Mouse (Mus musculus) splenic B cell, adult 2 months (primary cell): ENCODE data around the gene Mon1a.

Source experiments
- DNase-seq: peaks from one replicate; pipeline ENCODE4 v3.0.0-alpha.2; 2011; ENCODE audit warnings: low read depth, low spot score
- H3K27me3 ChIP-seq: 2 replicates; pipeline ENCODE4 v1.6.1; 2012; ENCODE audit warnings: mild to moderate bottlenecking, low read length, moderate library complexity, mixed read lengths; ENCODE audit not compliant: control insufficient read depth, poor library complexity, insufficient read depth, severe bottlenecking
- H3K36me3 ChIP-seq: 2 replicates; pipeline ENCODE4 v1.6.1; 2012; ENCODE audit warnings: mild to moderate bottlenecking, low read length, moderate library complexity, mixed read lengths; ENCODE audit not compliant: control insufficient read depth, poor library complexity, insufficient read depth, severe bottlenecking

The Mon1a gene

GRCm38 (mm10) chr9:107923956-107924355 lies 36.0 kb downstream of the Mon1a start:
- DNase-seq: no peak
- H3K36me3 ChIP-seq: no peaks in the 10 kb centered on the region

GRCm38 (mm10) chr9:107925251-107925650 lies 37.3 kb downstream of the Mon1a start:
- Histone ChIP-seq H3K27me3 (no peaks in the 10 kb centered on the region), H3K36me3 (no peaks in the 10 kb centered on the region)
- DNase-seq: no peak

More at GRCm38 (mm10) chr9:107923956-107924355, 36.0 kb downstream of the Mon1a start:
- H3K27me3 ChIP-seq: no peaks in the 10 kb centered on the region

DNA sequence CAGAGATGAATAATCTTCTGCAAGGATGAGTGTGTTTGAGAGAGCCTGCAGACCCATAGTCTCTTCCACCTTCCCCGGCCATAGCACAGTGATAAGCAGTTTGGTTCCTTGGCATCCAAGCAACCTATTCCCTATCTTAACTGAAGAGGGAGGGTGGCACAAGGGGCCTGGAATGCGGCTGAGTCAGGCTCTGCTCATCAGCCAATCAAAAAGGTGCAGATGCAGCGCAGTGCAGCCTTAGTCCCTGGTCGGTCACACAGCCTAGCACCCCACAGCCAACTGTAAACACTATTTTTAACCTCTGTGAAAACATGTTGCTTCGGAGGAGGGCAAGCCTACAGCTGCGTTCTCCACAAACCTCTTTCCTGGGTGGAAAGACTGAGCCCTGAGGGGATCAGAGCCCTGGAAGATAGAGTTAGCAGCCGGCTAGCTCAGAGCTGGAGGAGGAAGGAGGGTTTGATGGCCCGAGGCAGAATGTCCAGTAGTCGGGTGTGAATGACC lies 39.0 kb downstream of the Mon1a start:
- Histone ChIP-seq H3K27me3 (no peaks in the 10 kb centered on the region), H3K36me3 (no peaks in the 10 kb centered on the region)
- DNase-seq: no peak

DNA sequence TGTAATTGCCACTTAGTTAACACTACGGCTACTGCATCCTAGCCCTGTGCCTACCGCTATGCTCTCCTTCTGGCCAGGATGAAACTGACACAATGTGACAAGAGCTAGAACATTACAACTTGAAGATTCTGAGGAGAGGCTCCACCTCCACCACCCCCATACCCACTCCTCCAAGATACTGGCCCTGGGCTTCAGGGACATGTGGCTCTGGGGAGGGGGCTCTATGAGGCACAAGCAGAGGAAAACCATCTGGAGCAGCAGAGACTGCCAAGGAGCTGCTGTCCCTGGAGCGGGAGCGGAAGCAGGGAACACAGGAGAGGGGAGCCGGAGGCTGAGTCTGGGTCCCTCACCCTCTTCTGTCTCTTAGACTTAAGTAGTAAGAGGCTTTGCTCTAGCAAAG lies 39.8 kb downstream of the Mon1a start:
- DNase-seq: no peak
- Histone ChIP-seq H3K27me3 (no peaks in the 10 kb centered on the region), H3K36me3 (no peaks in the 10 kb centered on the region)

DNA sequence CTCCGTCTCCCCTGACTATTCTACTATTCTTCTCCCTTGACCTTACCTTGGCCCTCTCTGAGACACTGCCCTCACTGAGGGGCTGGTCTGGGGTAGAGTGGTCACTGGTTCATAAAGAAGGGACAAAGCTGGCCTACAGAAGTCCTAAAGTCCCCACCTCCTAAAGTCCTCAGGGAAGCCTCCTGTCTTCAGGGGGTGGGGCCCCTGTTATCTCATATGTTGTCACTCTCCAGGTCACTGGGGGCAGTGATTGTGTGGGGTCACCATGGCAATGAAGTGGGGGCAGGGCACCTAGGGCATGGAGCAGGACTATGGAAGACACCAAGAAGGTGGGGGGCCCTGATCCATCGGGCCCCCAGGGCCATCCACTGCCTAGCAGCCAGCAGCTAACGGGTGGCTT lies 40.2 kb downstream of the Mon1a start, which contains the start of gene Actl11:
Actl11 (plus strand) TSS at position 301 of the 400 bp plus-strand sequence.
- no peaks in the 10 kb centered on the region for H3K36me3 ChIP-seq
- no peaks in the 10 kb centered on the region for H3K27me3 ChIP-seq
- DNase-seq: no peak

- Histone ChIP-seq H3K27me3 (no peaks in the 10 kb centered on the region), H3K36me3 (no peaks in the 10 kb centered on the region)
- no peak for DNase-seq
Measured at GRCm38 (mm10) chr9:107932221-107932620, 44.3 kb downstream of the Mon1a start.

- H3K27me3 ChIP-seq: no peaks in the 10 kb centered on the region
- DNase-seq: peak; percentile 22
- H3K36me3 ChIP-seq: no peaks in the 10 kb centered on the region
Measured at GRCm38 (mm10) chr9:107934146-107934545, 46.2 kb downstream of the Mon1a start.

GRCm38 (mm10) chr9:107935374-107935773 lies 47.4 kb downstream of the Mon1a start, which contains the start of gene Camkv:
Gene Camkv, plus strand, starts transcription at chr9:107935674.
- no peak for DNase-seq
- no peaks in the 10 kb centered on the region for H3K36me3 ChIP-seq
- H3K27me3 ChIP-seq: no peaks in the 10 kb centered on the region

- no peaks in the 10 kb centered on the region for H3K36me3 ChIP-seq
- H3K27me3 ChIP-seq: no peaks in the 10 kb centered on the region
- DNase-seq: peak; percentile 46
Measured at GRCm38 (mm10) chr9:107935790-107936214, 47.9 kb downstream of the Mon1a start.

DNA sequence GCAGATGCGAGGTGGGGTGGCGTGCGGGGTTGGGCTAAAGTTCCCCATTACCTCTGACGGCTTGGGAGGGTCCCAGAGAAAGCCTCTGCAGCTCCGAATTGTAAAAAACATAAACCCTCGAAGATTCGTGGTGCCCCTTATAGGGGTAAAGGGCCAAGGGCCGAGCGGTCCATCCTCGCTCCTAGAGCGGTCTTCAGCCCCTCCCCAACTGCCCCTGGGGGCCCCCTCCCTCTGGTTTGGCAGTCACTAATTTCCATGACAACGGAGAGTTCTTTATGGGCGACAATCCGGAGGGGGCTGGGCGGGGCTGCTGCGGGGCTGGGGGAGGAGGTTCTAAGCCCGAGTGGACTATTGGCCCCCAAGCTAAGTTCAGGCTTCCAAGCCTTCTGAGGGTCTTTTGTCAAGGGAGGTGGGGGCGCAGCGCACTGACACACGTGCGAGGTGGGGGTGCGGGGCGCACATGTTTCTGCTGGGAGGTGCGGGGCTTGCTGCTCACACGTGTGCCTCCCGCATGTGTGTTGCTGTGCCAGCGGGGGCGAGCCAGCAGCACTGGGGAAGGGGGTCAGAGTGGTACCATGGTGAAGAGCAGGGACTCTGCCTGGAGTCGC lies 48.4 kb downstream of the Mon1a start:
- Histone ChIP-seq H3K36me3 (no peaks in the 10 kb centered on the region), H3K27me3 (no peaks in the 10 kb centered on the region)
- DNase-seq: no peak

DNA sequence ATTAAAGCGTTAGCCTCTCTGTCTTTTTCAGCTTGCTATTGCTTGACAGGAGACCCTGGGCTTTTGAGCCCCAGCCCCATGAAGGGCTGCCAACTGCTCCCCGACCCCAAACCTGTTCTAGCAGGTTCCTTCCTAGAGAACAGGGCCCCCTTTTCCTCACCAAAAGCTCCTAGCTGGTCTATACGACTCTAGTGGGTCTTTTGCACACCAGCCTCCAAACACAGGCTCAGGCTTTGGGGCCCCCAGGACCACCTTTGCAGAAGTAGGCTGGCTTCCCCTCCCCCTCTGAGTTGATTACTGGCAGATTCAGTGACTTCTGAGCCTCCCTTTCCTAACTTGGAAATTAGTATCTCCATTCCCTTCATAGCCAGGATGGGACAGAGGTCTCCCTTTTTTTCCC lies 48.9 kb downstream of the Mon1a start:
- H3K27me3 ChIP-seq: no peaks in the 10 kb centered on the region
- no peaks in the 10 kb centered on the region for H3K36me3 ChIP-seq
- no peak for DNase-seq

DNA sequence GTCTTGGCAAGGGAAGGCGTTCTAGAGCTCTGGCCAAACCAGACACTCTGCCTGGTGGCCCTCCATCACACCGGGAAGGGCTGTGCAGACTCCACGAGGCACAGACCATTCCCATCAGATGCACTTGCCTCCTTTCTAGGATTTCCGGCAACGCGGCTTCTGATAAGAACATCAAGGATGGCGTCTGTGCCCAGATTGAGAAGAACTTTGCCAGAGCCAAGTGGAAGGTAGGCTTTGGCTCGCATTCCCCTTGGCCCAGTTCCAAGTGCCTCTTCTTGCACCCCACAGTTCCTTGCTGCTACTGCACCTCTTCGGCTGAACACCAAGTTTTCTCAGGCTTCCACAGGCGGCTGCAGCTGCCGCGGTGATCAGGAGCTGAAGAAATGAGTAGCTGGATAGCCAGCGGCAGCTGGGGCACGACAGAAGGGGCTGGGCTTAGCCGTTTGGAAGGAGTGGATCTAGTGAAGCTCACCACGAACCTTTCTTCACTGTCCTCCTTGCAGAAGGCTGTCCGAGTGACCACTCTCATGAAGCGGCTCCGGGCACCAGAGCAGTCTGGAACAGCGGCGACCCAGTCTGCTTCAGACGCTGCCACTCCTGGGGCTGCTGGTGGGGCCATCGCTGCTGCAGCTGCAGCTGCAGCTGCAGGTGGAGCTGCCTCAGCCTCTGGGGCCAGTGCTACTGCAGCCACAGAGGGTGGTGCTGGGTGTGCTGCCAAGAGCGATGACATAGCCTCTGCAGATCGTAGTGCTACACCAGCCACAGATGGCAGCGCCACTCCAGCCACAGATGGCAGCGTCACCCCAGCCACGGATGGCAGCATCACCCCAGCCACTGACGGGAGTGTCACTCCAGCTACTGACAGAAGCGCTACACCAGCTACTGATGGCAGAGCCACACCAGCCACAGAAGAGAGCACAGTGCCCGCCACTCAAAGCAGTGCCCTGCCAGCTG lies 59.6 kb downstream of the Mon1a start:
- no peak for DNase-seq
- Histone ChIP-seq H3K27me3 (no peaks in the 10 kb centered on the region), H3K36me3 (no peaks in the 10 kb centered on the region)

- Histone ChIP-seq H3K36me3 (no peaks in the 10 kb centered on the region), H3K27me3 (no peaks in the 10 kb centered on the region)
- peak; percentile 26 for DNase-seq
Measured at GRCm38 (mm10) chr9:107949184-107949921, 61.4 kb downstream of the Mon1a start.

DNA sequence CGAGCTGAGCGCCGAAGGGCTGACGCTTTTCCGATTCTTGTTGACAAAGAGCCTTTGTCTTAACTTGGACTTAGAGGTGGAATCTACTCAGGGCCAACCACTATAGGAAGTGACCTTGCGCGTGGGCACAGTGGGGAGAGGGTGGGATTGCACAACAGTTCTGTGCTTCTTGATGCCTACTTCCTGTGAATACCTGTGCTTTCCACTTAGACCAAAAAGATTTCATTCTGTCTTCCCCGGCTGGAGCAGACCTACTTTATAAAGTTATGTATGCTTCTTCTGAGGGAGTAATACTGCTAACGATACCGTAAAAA lies 61.9 kb downstream of the Mon1a start, which contains the start of gene Traip:
Traip (plus strand) TSS at position 215 of the 314 bp plus-strand sequence.
- H3K27me3 ChIP-seq: no peaks in the 10 kb centered on the region
- DNase-seq: no peak
- H3K36me3 ChIP-seq: no peaks in the 10 kb centered on the region
